Mouse (Mus musculus) left cerebral cortex, postnatal 10 days (tissue): ENCODE results near the gene Efcab5. TPM values are rescaled to one million over a fixed set of nuclear protein-coding genes. Genes with fewer than 3 reads are reported as not detected.
"Not testable (repeated sequence)": the region's sequence is repeated elsewhere in the genome, so short reads cannot be mapped to it uniquely, and the experiment has no call there.

ENCODE experiments used
- DNase-seq, 2 experiments: peaks; one replicate each; pipeline ENCODE4 v3.0.0; 2021 to 2022; ENCODE audit warnings: low spot score in 2 of 2, mixed read lengths in 1 of 2; ENCODE audit errors: extremely low spot score in 1 of 2
- intact Hi-C: fragments of 180-260 bp; cut with DNase I; formaldehyde crosslinking; loops from one replicate; pipeline ENCODE4 v1.15.1; 2025
- total RNA-seq, 2 experiments: library from RNA; stranded (reverse); gene quantifications; 2 replicates each; pipeline ENCODE4 v1.2.3; 2021

Gene Efcab5
- total RNA-seq, 2 experiments from 2014 or later = 2.1 to 2.2 TPM

- DNase-seq = no peak
- intact Hi-C loops = no loop called here
Measured at GRCm38 (mm10) chr11:77182041-77182440, 6.7 kb downstream of the Efcab5 start.

- no peak for DNase-seq
- intact Hi-C loops = no loop called here
Measured at GRCm38 (mm10) chr11:77181528-77181927, 7.2 kb downstream of the Efcab5 start.

GRCm38 (mm10) chr11:77180886-77181285, 7.9 kb downstream of the Efcab5 start:
- intact Hi-C loops = no loop called here
- peak; percentile 31 to 42 for DNase-seq

- intact Hi-C loops = no loop called here
- DNase-seq = no peak
Measured at GRCm38 (mm10) chr11:77179771-77180170, 9.0 kb downstream of the Efcab5 start.

- DNase-seq = peak in 1 of 2 experiments; percentile 28
- intact Hi-C loops = no loop called here
Measured at GRCm38 (mm10) chr11:77174531-77174930, 14.2 kb downstream of the Efcab5 start.

GRCm38 (mm10) chr11:77173731-77174130, 15.0 kb downstream of the Efcab5 start:
- intact Hi-C loops = no loop called here
- DNase-seq = no peak

- intact Hi-C loops = no loop called here
- DNase-seq = no peak
Measured at GRCm38 (mm10) chr11:77160744-77161143, 28.0 kb downstream of the Efcab5 start.

GRCm38 (mm10) chr11:77160341-77160740, 28.4 kb downstream of the Efcab5 start:
- intact Hi-C loops = no loop called here
- DNase-seq = no peak

GRCm38 (mm10) chr11:77154214-77154613, 34.6 kb downstream of the Efcab5 start:
- no peak for DNase-seq
- intact Hi-C loops = no loop called here

- no peak for DNase-seq
- intact Hi-C loops = no loop called here
Measured at GRCm38 (mm10) chr11:77150806-77151205, 38.0 kb downstream of the Efcab5 start.

GRCm38 (mm10) chr11:77149783-77150630, 38.8 kb downstream of the Efcab5 start:
- intact Hi-C loops, DNase-seq: not testable (repeated sequence)

- intact Hi-C loops = no loop called here
- no peak for DNase-seq
Measured at GRCm38 (mm10) chr11:77148774-77149173, 40.0 kb downstream of the Efcab5 start.

GRCm38 (mm10) chr11:77147753-77148152, 41.0 kb downstream of the Efcab5 start:
- DNase-seq = no peak
- intact Hi-C loops = no loop called here

- intact Hi-C loops = no loop called here
- no peak for DNase-seq
Measured at GRCm38 (mm10) chr11:77145423-77145822, 43.3 kb downstream of the Efcab5 start.

- no peak for DNase-seq
- intact Hi-C loops = no loop called here
Measured at GRCm38 (mm10) chr11:77141938-77142337, 46.8 kb downstream of the Efcab5 start.

- intact Hi-C loops = no loop called here
- no peak for DNase-seq
Measured at GRCm38 (mm10) chr11:77139976-77140375, 48.8 kb downstream of the Efcab5 start.

- intact Hi-C loops = no loop called here
Measured at GRCm38 (mm10) chr11:77133450-77133849, 55.3 kb downstream of the Efcab5 start.

GRCm38 (mm10) chr11:77132580-77132979, 56.2 kb downstream of the Efcab5 start:
- DNase-seq = no peak
- intact Hi-C loops = no loop called here

More at GRCm38 (mm10) chr11:77133450-77133849, 55.3 kb downstream of the Efcab5 start:
- no peak for DNase-seq

- no peak for DNase-seq
- intact Hi-C loops = no loop called here
Measured at GRCm38 (mm10) chr11:77128562-77128961, 60.2 kb downstream of the Efcab5 start.

- intact Hi-C loops = no loop called here
Measured at GRCm38 (mm10) chr11:77111141-77111540, 77.6 kb downstream of the Efcab5 start.

GRCm38 (mm10) chr11:77108442-77108841, 80.3 kb downstream of the Efcab5 start:
- DNase-seq = no peak
- intact Hi-C loops = no loop called here

More at GRCm38 (mm10) chr11:77111141-77111540, 77.6 kb downstream of the Efcab5 start:
- no peak for DNase-seq
